Mouse (Mus musculus): ENCODE measurements at regions not wholly inside any gene's neighbourhood (a gene's known extent, or its start where the extent isn't known, plus 50 kb on each side); places are given as distances from the start of the nearest gene placed in this dataset.

DNA sequence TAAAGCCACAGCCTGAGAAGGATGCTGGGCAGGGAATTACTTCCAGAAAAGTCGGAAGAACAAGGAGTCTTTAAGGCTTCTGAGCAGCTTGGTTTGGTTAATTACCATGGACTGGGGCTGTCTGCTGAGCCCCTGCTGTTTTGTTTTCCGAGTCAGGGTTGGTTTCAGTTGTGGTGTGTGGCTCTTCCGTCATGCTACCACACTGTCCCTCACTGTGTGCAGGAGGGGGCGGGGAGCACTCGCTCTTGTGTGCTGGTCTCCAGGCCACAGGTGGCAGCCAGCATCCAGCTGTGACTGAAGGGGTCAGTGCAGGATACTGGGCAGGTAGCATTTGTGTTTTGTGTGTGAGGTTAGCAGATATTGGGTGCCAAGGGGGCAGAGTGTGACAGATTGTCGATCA lies 156.5 kb upstream of the Haao start:
- Histone ChIP-seq H3K27ac (ENCODE audit: insufficient read depth, low read length) (no peak overlapping the region), H3K4me1 (ENCODE audit: control insufficient read depth, insufficient read depth, low read length) (no peaks in the 10 kb centered on the region), H3K4me3 (ENCODE audit: insufficient read depth, low read length) (no peak overlapping the region)
- TF ChIP-seq POLR2A (IDR thresholded peaks at IDR 0.05; ENCODE audit: extremely low read depth, insufficient read depth, low read length) = no peak
- TF ChIP-seq CTCF (IDR thresholded peaks at IDR 0.05; ENCODE audit: extremely low read depth, insufficient read depth, low read length) = no peak

- H3K4me1 ChIP-seq (ENCODE audit: control insufficient read depth, insufficient read depth, low read length) = no peaks in the 10 kb centered on the region
- H3K27ac ChIP-seq (ENCODE audit: insufficient read depth, low read length) = no peak overlapping the region
- no peak for TF ChIP-seq CTCF (IDR thresholded peaks at IDR 0.05; ENCODE audit: extremely low read depth, insufficient read depth, low read length)
- no peak for TF ChIP-seq POLR2A (IDR thresholded peaks at IDR 0.05; ENCODE audit: extremely low read depth, insufficient read depth, low read length)
- H3K4me3 ChIP-seq (ENCODE audit: insufficient read depth, low read length) = no peak overlapping the region
These were observed 155.9 kb upstream of the Haao start for GRCm38 (mm10) chr17:84003489-84004234.

DNA sequence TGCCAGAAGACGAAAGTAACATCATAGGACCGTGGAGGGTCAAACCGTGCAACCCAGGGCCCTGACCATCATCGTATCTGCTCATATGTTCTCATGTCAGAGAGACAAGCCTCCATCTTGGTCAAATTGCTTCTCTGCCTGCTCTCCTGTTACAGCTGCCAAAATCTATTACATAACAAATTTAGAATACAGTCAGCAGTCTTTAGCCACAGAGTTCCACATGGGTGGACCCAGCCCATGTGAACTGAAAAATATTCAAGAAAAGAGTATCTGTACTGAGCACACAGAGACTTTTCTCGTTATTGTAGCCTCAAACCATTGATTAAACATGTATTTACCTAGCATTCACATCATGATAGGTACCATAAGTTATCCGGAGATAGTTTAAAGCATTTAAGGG lies 155.2 kb upstream of the Haao start:
- Histone ChIP-seq H3K27ac (ENCODE audit: insufficient read depth, low read length) (no peak overlapping the region), H3K4me1 (ENCODE audit: control insufficient read depth, insufficient read depth, low read length) (no peaks in the 10 kb centered on the region), H3K4me3 (ENCODE audit: insufficient read depth, low read length) (no peak overlapping the region)
- TF ChIP-seq CTCF (IDR thresholded peaks at IDR 0.05; ENCODE audit: extremely low read depth, insufficient read depth, low read length) (no peak), POLR2A (IDR thresholded peaks at IDR 0.05; ENCODE audit: extremely low read depth, insufficient read depth, low read length) (no peak)

DNA sequence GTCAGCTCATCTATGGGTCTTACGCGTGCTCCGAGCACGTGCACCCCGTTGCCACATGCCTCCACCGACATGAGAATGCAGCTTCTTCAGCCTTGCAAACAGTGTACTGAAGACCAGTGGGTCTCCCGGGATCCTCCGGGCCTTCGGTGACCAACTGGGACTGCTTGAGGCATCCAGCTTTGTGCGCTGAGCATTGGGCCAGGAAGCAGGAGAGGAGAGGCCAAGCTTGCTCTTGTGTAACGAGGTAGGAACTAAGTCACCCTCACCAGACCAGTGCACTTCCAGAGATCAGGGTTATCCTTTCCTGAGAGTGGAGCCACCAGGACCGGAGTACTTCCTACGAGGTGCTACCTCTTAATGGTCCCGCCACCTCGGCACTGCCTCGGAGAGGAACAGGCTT lies 154.6 kb upstream of the Haao start:
- TF ChIP-seq CTCF (IDR thresholded peaks at IDR 0.05; ENCODE audit: extremely low read depth, insufficient read depth, low read length) (no peak), POLR2A (IDR thresholded peaks at IDR 0.05; ENCODE audit: extremely low read depth, insufficient read depth, low read length) (no peak)
- Histone ChIP-seq H3K4me1 (ENCODE audit: control insufficient read depth, insufficient read depth, low read length) (no peaks in the 10 kb centered on the region), H3K4me3 (ENCODE audit: insufficient read depth, low read length) (no peak overlapping the region), H3K27ac (ENCODE audit: insufficient read depth, low read length) (no peak overlapping the region)

- no peak overlapping the region for H3K27ac ChIP-seq (ENCODE audit: insufficient read depth, low read length)
- H3K4me3 ChIP-seq (ENCODE audit: insufficient read depth, low read length) = no peak overlapping the region
- no peak for TF ChIP-seq POLR2A (IDR thresholded peaks at IDR 0.05; ENCODE audit: extremely low read depth, insufficient read depth, low read length)
- TF ChIP-seq CTCF (IDR thresholded peaks at IDR 0.05; ENCODE audit: extremely low read depth, insufficient read depth, low read length) = no peak
- no peaks in the 10 kb centered on the region for H3K4me1 ChIP-seq (ENCODE audit: control insufficient read depth, insufficient read depth, low read length)
These were observed 152.4 kb upstream of the Haao start for GRCm38 (mm10) chr17:84000115-84000514.

DNA sequence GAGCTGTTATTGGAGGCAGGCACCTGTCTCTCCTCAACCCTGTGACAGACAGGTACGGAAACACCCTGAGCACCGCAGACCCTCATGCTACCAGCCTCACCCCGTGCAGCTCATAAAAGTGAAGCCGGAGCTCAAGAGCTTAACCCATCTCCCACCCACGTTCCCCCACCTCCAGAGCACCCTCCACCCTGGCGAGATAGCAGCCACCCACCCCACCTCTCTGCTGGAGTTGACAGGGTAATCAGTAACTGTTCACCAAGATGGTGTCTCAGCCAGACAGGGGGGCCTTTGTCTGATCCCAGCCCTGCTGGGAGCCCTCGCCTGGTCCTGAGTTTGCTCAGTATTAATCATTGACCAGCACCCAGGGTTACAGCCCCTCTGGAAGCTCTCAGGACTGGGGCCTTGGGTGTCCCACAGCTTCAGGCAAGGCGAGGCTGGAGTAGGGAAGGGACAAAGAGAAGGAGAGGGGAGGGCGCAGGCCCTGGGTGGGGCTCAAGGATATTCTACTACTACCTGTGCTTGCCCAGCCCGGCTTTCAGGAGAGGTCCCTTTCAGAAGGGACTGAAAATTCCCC lies 151.3 kb upstream of the Haao start:
- H3K4me1 ChIP-seq (ENCODE audit: control insufficient read depth, insufficient read depth, low read length) = no peaks in the 10 kb centered on the region
- H3K27ac ChIP-seq (ENCODE audit: insufficient read depth, low read length) = no peak overlapping the region
- H3K4me3 ChIP-seq (ENCODE audit: insufficient read depth, low read length) = no peak overlapping the region
- TF ChIP-seq CTCF (IDR thresholded peaks at IDR 0.05; ENCODE audit: extremely low read depth, insufficient read depth, low read length) (no peak), POLR2A (IDR thresholded peaks at IDR 0.05; ENCODE audit: extremely low read depth, insufficient read depth, low read length) (no peak)

DNA sequence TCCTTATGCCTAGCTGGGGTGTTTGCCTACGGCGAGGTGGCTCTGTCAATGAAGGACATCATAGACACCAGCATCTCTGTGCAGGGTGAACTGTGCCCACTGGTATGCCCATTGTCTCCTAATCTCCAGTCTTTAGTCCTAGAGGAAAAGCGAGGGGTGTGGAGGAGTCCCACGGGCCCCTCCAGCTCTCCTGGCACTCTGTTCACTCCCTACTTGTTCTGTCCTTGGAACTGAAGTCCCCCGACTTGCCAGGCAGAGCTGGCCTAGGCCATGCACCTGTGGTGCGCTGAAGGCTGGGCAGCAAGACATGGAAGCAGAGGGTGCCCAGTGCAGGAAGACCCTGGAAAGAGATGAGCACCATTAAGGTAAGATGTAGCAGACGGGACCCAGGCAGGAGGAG lies 150.6 kb upstream of the Haao start:
- TF ChIP-seq CTCF (IDR thresholded peaks at IDR 0.05; ENCODE audit: extremely low read depth, insufficient read depth, low read length) = no peak
- no peak for TF ChIP-seq POLR2A (IDR thresholded peaks at IDR 0.05; ENCODE audit: extremely low read depth, insufficient read depth, low read length)
- H3K4me3 ChIP-seq (ENCODE audit: insufficient read depth, low read length) = no peak overlapping the region
- no peaks in the 10 kb centered on the region for H3K4me1 ChIP-seq (ENCODE audit: control insufficient read depth, insufficient read depth, low read length)
- H3K27ac ChIP-seq (ENCODE audit: insufficient read depth, low read length) = no peak overlapping the region

DNA sequence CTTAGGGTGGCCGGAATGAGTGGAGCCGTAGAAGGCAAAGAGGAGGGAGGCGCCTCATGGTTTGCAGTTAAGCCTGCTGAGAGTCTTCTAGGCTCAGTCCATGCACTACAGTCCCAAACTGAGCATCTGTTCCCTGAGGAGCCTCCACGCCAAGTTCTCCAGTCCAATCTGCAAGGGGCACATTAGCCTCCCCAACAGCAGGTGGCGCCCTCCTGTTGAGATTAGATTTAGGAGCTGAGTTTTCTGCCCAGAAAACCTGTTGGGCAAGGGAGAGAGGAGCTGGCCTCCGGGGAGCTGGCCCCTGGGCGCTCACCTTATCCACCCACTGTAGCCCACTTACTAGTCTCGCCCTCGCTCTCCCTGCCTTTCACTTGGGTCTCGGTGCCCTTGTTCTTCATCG lies 150.0 kb upstream of the Haao start:
- H3K4me1 ChIP-seq (ENCODE audit: control insufficient read depth, insufficient read depth, low read length) = no peaks in the 10 kb centered on the region
- H3K4me3 ChIP-seq (ENCODE audit: insufficient read depth, low read length) = no peak overlapping the region
- no peak overlapping the region for H3K27ac ChIP-seq (ENCODE audit: insufficient read depth, low read length)
- TF ChIP-seq CTCF (IDR thresholded peaks at IDR 0.05; ENCODE audit: extremely low read depth, insufficient read depth, low read length) (peak; percentile 48), POLR2A (IDR thresholded peaks at IDR 0.05; ENCODE audit: extremely low read depth, insufficient read depth, low read length) (no peak)

DNA sequence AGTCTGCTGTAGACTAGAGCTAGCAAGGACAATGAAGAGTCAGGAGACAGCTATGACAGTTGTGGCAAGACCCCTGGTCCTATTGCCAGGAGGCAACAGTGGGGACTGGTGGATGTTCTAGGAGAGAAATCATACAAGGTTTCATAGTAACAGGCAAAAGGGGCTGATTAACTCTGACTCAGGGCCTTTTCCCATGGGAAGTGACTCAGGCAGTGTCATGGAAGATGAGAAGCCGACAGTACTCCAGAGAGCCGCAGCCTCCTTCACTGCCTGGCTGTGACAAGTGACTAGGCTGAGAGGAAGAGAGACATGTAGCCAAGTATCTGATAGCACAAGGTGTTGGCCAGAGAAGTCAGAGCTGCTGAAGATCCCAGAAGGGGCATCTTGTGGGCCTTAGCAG lies 145.3 kb upstream of the Haao start:
- Histone ChIP-seq H3K27ac (ENCODE audit: insufficient read depth, low read length) (no peak overlapping the region), H3K4me1 (ENCODE audit: control insufficient read depth, insufficient read depth, low read length) (no peaks in the 10 kb centered on the region), H3K4me3 (ENCODE audit: insufficient read depth, low read length) (no peak overlapping the region)
- no peak for TF ChIP-seq CTCF (IDR thresholded peaks at IDR 0.05; ENCODE audit: extremely low read depth, insufficient read depth, low read length)
- no peak for TF ChIP-seq POLR2A (IDR thresholded peaks at IDR 0.05; ENCODE audit: extremely low read depth, insufficient read depth, low read length)

All from cortical plate, adult 2 months (tissue).